Comparison of ENCODE assay signal across 8 mouse cellular contexts in genomic region chr17:8856430-8857371, GRCm38 (mm10).
A peak's percentile ranks its signal among the peaks of the same experiment; 100 is the strongest.
DNase-seq lines count a peak whose midpoint lies in the region.

No protein-coding gene starts in this region.

- peak; percentile 87 for DNase-seq in NIH3T3 (ENCODE audit: low read depth)
- DNase-seq in embryo, embryonic 10.5 days (ENCODE audit: low spot score) = peak; percentile 75
- peak; percentile 73 for DNase-seq in heart, adult 8-10 months (ENCODE audit: low spot score)
- peak; percentile 32 to 53 for DNase-seq in kidney, adult 8-10 months
- peak; percentile 80 for DNase-seq in lung, postnatal 10 days
- peak; percentile 73 for DNase-seq in ovary, postnatal 36 days (ENCODE audit: low spot score)
- no peak for DNase-seq in left cerebral cortex, adult 8-10 months (ENCODE audit: low spot score in 2 of 2)
- no peak for DNase-seq in layer of hippocampus, adult 11-12 months (ENCODE audit: low spot score)

Comparison
In these comparisons a context has a peak if more than half of its experiments do, and no peak if none do; other contexts are left out.
1. DNase-seq: peak in NIH3T3 (single experiment), embryo, embryonic 10.5 days (single experiment), heart, adult 8-10 months (single experiment), kidney, adult 8-10 months (2 of 2), lung, postnatal 10 days (single experiment) and ovary, postnatal 36 days (single experiment); none in left cerebral cortex, adult 8-10 months (0 of 2) and layer of hippocampus, adult 11-12 months (single experiment).